Mouse (Mus musculus) CH12.LX (cell line): ENCODE measurements at regions not wholly inside any gene's neighbourhood (a gene's known extent, or its start where the extent isn't known, plus 50 kb on each side); places are given as distances from the start of the nearest gene placed in this dataset.

Source experiments
- DNase-seq: peaks from one replicate; pipeline ENCODE4 v3.0.0-alpha.2; 2013; ENCODE audit errors: extremely low read depth
- H3K27ac ChIP-seq: 2 replicates; pipeline ENCODE4 v1.5.1; 2012; ENCODE audit warnings: low read depth, mild to moderate bottlenecking, control low read depth, moderate library complexity; ENCODE audit not compliant: insufficient read depth
- H3K27me3 ChIP-seq: replicated peaks from 2 replicates; pipeline ENCODE3; 2012; ENCODE audit warnings: inconsistent platforms
- H3K36me3 ChIP-seq, 2 experiments: replicated peaks in 1 of 2; 2 replicates each; pipeline versions ENCODE3 to v1.6.1; 2012; ENCODE audit warnings: inconsistent platforms in 1 of 2, low read length in 1 of 2, mild to moderate bottlenecking in 1 of 2, mixed read lengths in 1 of 2, moderate library complexity in 1 of 2; ENCODE audit not compliant: control insufficient read depth in 1 of 2, insufficient read depth in 1 of 2
- H3K4me1 ChIP-seq, 2 experiments: 2 replicates each; pipeline ENCODE4 v1.6.1; 2012; ENCODE audit warnings: inconsistent platforms in 1 of 2, moderate library complexity in 1 of 2; ENCODE audit not compliant: insufficient read depth in 2 of 2, control insufficient read depth in 1 of 2
- H3K4me2 ChIP-seq: 2 replicates; pipeline ENCODE4 v1.6.1; 2012; ENCODE audit warnings: low read depth, mild to moderate bottlenecking, control low read depth; ENCODE audit not compliant: poor library complexity, insufficient read depth, severe bottlenecking
- H3K4me3 ChIP-seq, 3 experiments: fragments of 150-350 bp in 1 of 3; sonication (generic) in 1 of 3; replicated peaks in 1 of 3; 2 replicates each; pipeline versions ENCODE3 to v1.5.1; 2011 to 2012; ENCODE audit warnings: low read depth in 2 of 3, low read length in 2 of 3, mild to moderate bottlenecking in 2 of 3, moderate library complexity in 2 of 3, control low read depth in 1 of 3, improper control_type of control experiment in 1 of 3, inconsistent platforms in 1 of 3, mixed read lengths in 1 of 3; ENCODE audit not compliant: poor library complexity in 1 of 3
- H3K79me2 ChIP-seq: replicated peaks from 2 replicates; pipeline ENCODE4 v1.6.1; 2012; ENCODE audit warnings: mild to moderate bottlenecking, moderate library complexity; ENCODE audit not compliant: control insufficient read depth, poor library complexity, insufficient read depth, severe bottlenecking; ENCODE audit errors: extremely low read depth
- H3K9ac ChIP-seq: 2 replicates; pipeline ENCODE4 v1.6.1; 2012; ENCODE audit warnings: low read depth, mild to moderate bottlenecking, control low read depth, moderate library complexity; ENCODE audit not compliant: insufficient read depth
- H3K9me3 ChIP-seq: replicated peaks from 2 replicates; pipeline ENCODE3; 2012; ENCODE audit warnings: low read length, inconsistent platforms, mixed read lengths
- BHLHE40 ChIP-seq: IDR thresholded peaks from 2 replicates; pipeline ENCODE4 v1.6.1; 2011; ENCODE audit warnings: mild to moderate bottlenecking, low read depth, low read length, improper control_type of control experiment
- CHD1 ChIP-seq: IDR thresholded peaks from 2 replicates; pipeline ENCODE4 v1.6.1; 2012; ENCODE audit warnings: low read depth, low read length, improper control_type of control experiment, inconsistent platforms
- CHD2 ChIP-seq: IDR thresholded peaks from 2 replicates; pipeline ENCODE4 v1.6.1; 2011; ENCODE audit warnings: low read length, improper control_type of control experiment
- CTCF ChIP-seq, 2 experiments: IDR thresholded peaks in 1 of 2; conservative IDR thresholded peaks in 1 of 2; 2 replicates each; pipeline ENCODE4 v1.5.1; 2011 to 2012; ENCODE audit warnings: low read depth in 2 of 2, low read length in 2 of 2, improper control_type of control experiment in 1 of 2, inconsistent platforms in 1 of 2, mild to moderate bottlenecking in 1 of 2, moderate library complexity in 1 of 2
- ELF1 ChIP-seq: IDR thresholded peaks from 2 replicates; pipeline ENCODE4 v1.6.1; 2014; ENCODE audit warnings: low read depth, mild to moderate bottlenecking, inconsistent platforms, low read length, improper control_type of control experiment
- HCFC1 ChIP-seq: IDR thresholded peaks from 2 replicates; pipeline ENCODE4 v1.6.1; 2012; ENCODE audit warnings: low read depth, mild to moderate bottlenecking, inconsistent platforms, low read length, improper control_type of control experiment
- IRF4 ChIP-seq: IDR thresholded peaks from 2 replicates; pipeline ENCODE4 v1.6.1; 2014; ENCODE audit warnings: low read depth, mild to moderate bottlenecking, inconsistent platforms, low read length, improper control_type of control experiment
- JUN ChIP-seq: IDR thresholded peaks from 2 replicates; pipeline ENCODE4 v1.6.1; 2011; ENCODE audit warnings: low read depth, mild to moderate bottlenecking, low read length, improper control_type of control experiment, moderate library complexity; ENCODE audit not compliant: insufficient read depth
- MAFK ChIP-seq: IDR thresholded peaks from 2 replicates; pipeline ENCODE4 v1.6.1; 2011; ENCODE audit warnings: low read length, improper control_type of control experiment; ENCODE audit not compliant: insufficient replicate concordance
- MAX ChIP-seq: IDR thresholded peaks from 2 replicates; pipeline ENCODE4 v1.6.1; 2011; ENCODE audit warnings: low read length, improper control_type of control experiment
- MEF2A ChIP-seq: IDR thresholded peaks from 2 replicates; pipeline ENCODE4 v1.6.1; 2014; ENCODE audit warnings: low read depth, mild to moderate bottlenecking, inconsistent platforms, low read length, improper control_type of control experiment, borderline replicate concordance
- MYC ChIP-seq: IDR thresholded peaks from 2 replicates; pipeline ENCODE4 v1.6.1; 2011; ENCODE audit warnings: low read depth, mild to moderate bottlenecking, improper control_type of control experiment, low read length
- NELFE ChIP-seq: IDR thresholded peaks from 2 replicates; pipeline ENCODE4 v1.6.1; 2011; ENCODE audit warnings: low read depth, low read length, improper control_type of control experiment
- NRF1 ChIP-seq: IDR thresholded peaks from 2 replicates; pipeline ENCODE4 v1.6.1; 2014; ENCODE audit warnings: low read depth, mild to moderate bottlenecking, inconsistent platforms, low read length, improper control_type of control experiment, moderate library complexity
- SIN3A ChIP-seq: IDR thresholded peaks from 2 replicates; pipeline ENCODE4 v1.6.1; 2012; ENCODE audit warnings: low read length, improper control_type of control experiment, inconsistent platforms
- TBP ChIP-seq: conservative IDR thresholded peaks from 2 replicates; pipeline ENCODE4 v1.6.1; 2011; ENCODE audit warnings: low read depth, low read length, improper control_type of control experiment
- TCF12 ChIP-seq: IDR thresholded peaks from 2 replicates; pipeline ENCODE4 v1.6.1; 2014; ENCODE audit warnings: low read depth, mild to moderate bottlenecking, inconsistent platforms, low read length, improper control_type of control experiment
- UBTF ChIP-seq: IDR thresholded peaks from 2 replicates; pipeline ENCODE4 v1.6.1; 2012; ENCODE audit warnings: low read depth, mild to moderate bottlenecking, inconsistent platforms, low read length, improper control_type of control experiment, moderate library complexity
- USF1 ChIP-seq: IDR thresholded peaks from 2 replicates; pipeline ENCODE4 v1.6.1; 2014; ENCODE audit warnings: low read depth, mild to moderate bottlenecking, inconsistent platforms, low read length, improper control_type of control experiment
- ZC3H11A ChIP-seq: IDR thresholded peaks from 2 replicates; pipeline ENCODE4 v1.6.1; 2012; ENCODE audit warnings: low read depth, mild to moderate bottlenecking, inconsistent platforms, low read length, improper control_type of control experiment
- ZKSCAN1 ChIP-seq: IDR thresholded peaks from 2 replicates; pipeline ENCODE4 v1.6.1; 2012; ENCODE audit warnings: low read depth, inconsistent platforms, low read length, improper control_type of control experiment, borderline replicate concordance
- ZNF384 ChIP-seq: IDR thresholded peaks from 2 replicates; pipeline ENCODE4 v1.6.1; 2012; ENCODE audit warnings: low read depth, low read length, improper control_type of control experiment, inconsistent platforms
- dilution Hi-C: fragments of 300-500 bp; cut with MboI; formaldehyde crosslinking; loops from 2 replicates; pipeline ENCODE4 v1.14.3; 2020; ENCODE audit warnings: low sequenced_read_pairs; ENCODE audit not compliant: extremely low pct_unique_long_range_greater_than_20kb, extremely low pct_ligation_motif_present
- in situ Hi-C: fragments of 300-500 bp; cut with MboI; formaldehyde crosslinking; loops from 3 replicates; pipeline ENCODE4 v1.14.3; 2019; ENCODE audit warnings: low sequenced_read_pairs, low pct_ligation_motif_present, low pct_unique_long_range_greater_than_20kb, mixed read lengths

GRCm38 (mm10) chr13:5615327-5615726 is 246.0 kb upstream of the Klf6 start:
- DNase-seq: no peak
- no peak overlapping the region for H3K9ac ChIP-seq
- TF ChIP-seq MEF2A (no peak), CTCF (conservative IDR thresholded peaks at IDR 0.05 in 1 of 2, IDR thresholded peaks at IDR 0.05 in 1 of 2; ENCODE audit: low read depth in 2 of 2, low read length in 2 of 2) (no peak), UBTF (no peak), IRF4 (no peak), NRF1 (no peak), NELFE (no peak), TCF12 (no peak), MYC (no peak), MAFK (no peak), ZNF384 (no peak), ELF1 (no peak), HCFC1 (no peak), CHD1 (no peak), MAX (no peak)
- TF ChIP-seq, all 38 proteins: peak for 0
- in situ Hi-C loops (no loop called here), dilution Hi-C loops (no loop called here)
- Histone ChIP-seq H3K27me3 (no peaks in the 10 kb centered on the region), H3K4me1 (no peaks in the 10 kb centered on the region), H3K4me3 (no peak overlapping the region), H3K27ac (no peak overlapping the region), H3K36me3 (no peaks in the 10 kb centered on the region), H3K9me3 (no peaks in the 10 kb centered on the region), H3K4me2 (no peak overlapping the region), H3K79me2 (no peaks in the 10 kb centered on the region)

GRCm38 (mm10) chr13:5628124-5628523 is 233.2 kb upstream of the Klf6 start:
- Histone ChIP-seq H3K27me3 (no peaks in the 10 kb centered on the region), H3K9me3 (no peaks in the 10 kb centered on the region), H3K79me2 (no peaks in the 10 kb centered on the region), H3K36me3 (no peaks in the 10 kb centered on the region), H3K4me2 (no peak overlapping the region), H3K4me3 (no peak overlapping the region), H3K27ac (no peak overlapping the region), H3K4me1 (no peaks in the 10 kb centered on the region), H3K9ac (no peak overlapping the region)
- in situ Hi-C loops (no loop called here), dilution Hi-C loops (no loop called here)
- DNase-seq: no peak
- TF ChIP-seq ZKSCAN1 (no peak), UBTF (no peak), JUN (no peak), TBP (no peak), ZC3H11A (no peak), CHD2 (no peak), BHLHE40 (no peak), TCF12 (no peak), NELFE (no peak), SIN3A (no peak), MYC (no peak), MAX (no peak), ZNF384 (no peak), USF1 (no peak), MEF2A (no peak)
